Mouse (Mus musculus): ENCODE measurements around the gene Shf.
"Not testable (repeated sequence)": the region's sequence is repeated elsewhere in the genome, so short reads cannot be mapped to it uniquely, and the experiment has no call there.

Gene Shf

DNA sequence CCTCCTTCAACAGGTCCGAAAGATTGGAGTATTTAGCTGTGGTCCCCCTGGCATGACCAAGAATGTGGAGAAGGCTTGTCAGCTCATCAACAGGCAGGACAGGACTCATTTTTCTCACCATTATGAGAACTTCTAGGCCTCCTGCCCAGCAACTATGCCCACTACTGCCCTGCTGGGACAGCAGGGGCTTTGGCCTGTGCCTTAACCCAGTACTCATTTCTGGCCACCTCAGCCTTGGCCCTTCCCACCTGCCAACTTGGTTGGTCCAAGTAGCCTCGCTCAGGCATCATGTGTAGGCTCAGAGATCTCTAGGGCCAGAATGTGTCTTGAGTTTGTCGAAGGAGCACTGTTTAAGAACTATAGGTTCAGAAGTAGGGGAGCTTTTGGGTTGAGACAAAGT lies 21.7 kb downstream of the Shf start:
- DNase-seq, result no peak

DNA sequence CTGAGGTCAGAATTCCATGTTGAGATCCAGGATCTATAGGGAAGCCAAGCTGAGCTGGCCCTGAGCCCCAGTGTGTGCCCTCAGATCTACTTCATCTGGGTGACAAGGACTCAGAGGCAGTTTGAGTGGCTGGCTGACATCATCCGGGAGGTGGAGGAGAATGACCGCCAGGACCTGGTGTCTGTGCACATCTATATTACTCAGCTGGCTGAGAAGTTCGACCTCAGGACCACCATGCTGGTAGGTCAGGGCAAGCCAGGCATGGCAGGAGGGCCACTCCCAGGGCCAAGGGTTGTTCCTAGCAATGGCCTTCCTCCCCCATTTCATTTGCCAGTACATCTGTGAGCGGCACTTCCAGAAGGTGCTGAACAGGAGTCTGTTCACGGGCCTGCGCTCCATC lies 22.8 kb downstream of the Shf start:
- DNase-seq, result not testable (repeated sequence)

DNA sequence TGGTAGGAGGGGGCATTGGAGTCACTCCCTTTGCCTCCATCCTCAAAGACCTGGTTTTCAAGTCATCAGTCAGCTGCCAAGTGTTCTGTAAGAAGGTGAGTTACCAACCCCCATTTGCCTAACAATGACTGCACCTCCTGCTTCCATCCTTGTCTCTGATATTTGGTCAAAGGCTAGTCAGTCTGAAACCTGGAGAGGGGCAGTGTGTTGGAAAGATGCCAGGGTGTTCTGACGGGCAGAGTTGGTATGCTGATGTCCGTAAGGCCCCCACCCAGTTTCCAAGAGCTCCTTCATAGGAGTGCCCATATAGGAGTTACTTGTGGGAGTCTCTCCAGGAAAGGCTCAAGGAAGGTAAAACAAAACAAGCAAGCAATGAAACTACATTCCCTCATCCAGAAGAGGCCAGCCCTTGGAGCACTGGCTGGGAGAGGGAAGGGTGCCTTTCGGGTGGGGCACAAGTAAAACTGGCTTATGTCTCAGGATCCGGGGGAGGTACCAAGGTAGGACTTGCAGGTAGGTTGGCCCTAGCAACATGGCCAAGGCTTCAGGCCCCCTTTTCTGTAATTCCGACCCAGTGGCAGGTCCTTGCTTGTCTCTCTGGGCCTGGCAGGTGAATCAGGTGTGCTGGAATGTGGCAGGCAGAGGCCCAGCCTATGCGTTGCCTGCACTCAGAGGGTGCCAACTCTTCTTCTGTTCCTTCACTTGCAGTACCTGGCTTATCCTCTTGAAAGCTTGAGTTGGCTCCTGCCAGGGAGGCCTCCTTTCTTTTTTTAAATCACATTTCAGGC lies 23.7 kb downstream of the Shf start:
- no peak for DNase-seq

DNA sequence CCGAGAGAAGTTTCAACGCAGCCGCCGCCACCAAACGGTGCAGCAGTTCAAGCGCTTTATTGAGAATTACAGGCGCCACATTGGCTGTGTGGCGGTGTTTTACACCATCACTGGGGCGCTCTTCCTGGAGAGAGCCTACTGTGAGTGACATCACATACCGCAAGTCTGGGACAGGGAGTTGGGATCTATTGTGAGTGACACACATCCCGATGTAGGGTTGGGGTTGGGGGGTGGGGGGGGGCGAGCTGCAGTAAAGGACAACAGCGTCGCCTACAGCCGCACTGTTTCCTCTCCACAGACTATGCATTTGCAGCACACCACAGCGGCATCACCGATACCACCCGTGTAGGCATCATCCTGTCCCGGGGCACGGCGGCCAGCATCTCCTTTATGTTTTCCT lies 31.7 kb downstream of the Shf start:
- no peak for DNase-seq

DNA sequence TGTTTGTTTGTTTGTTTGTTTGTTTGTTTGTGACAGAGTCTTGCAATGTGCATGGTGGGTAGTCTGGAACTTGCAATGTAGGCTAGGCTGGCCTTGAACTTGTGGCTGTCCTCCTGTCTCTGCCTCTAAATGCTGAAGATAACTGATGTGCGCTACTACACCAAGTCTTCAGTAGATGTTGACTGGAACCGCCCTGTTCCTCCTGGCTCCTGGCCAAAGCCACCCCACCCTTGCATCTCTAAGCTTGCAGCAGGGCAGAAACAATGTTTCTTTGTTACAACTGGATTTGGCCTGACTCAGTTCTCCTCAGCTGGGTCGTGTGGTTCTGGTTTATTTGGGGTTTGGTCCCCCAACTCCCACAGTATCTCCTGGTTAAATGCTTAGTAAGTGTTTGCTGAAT lies 34.8 kb downstream of the Shf start:
- DNase-seq, result no peak

DNA sequence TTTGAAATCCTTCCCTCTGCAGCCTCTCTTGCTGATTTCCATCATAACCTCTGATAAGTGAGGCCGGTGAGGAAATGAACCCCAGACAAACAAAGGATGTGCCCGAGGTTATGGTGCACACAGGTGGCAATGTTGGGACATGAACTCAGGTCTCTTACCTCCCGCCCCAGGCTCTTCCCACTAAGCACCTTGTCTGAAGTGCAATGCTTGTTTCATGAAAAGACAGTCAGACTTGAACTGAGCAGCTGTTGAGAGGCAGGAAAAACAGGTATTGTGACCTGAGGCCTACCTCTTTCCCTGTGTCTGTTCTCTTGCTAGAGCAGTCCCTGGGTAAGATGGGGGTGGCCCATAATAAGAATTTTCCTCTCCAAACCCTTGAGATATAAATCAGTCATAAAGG lies 36.7 kb downstream of the Shf start:
- no peak for DNase-seq

DNA sequence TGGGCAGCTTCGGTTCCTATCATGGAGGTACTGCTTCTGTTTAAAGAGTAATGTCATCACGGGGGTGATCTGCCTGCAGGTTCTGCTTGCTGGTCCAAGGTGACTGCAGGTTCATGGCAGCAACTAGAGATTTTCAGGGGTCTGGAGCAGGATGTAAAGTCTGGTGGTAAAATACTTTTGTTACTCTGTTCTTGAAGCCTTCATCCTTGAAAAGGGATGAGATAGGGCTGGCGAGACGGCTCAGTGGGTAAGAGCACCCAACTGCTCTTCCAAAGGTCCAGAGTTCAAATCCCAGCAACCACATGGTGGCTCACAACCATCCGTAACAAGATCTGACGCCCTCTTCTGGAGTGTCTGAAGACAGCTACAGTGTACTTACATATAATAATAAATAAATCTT lies 38.6 kb downstream of the Shf start:
- DNase-seq, result not testable (repeated sequence)

DNA sequence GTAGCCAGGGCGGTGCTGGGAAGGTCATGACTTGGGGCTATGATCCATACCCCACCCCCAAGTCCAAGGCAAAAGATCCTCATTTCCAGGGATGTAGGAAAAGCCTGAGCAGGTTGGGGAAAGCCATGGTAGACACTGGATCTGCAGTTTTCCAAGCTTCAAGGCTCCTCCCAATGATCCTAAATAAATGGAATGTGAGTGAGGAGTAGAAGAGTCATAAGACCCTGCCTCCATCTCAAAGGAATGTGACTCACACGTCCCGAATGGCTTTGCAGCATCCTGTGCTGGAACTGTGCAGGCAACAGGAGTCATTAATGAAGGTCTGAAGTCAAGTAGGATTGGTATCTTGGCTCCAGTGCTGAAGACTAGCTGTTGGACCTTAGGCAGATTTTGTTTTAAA lies 41.0 kb downstream of the Shf start:
- no peak for DNase-seq

DNA sequence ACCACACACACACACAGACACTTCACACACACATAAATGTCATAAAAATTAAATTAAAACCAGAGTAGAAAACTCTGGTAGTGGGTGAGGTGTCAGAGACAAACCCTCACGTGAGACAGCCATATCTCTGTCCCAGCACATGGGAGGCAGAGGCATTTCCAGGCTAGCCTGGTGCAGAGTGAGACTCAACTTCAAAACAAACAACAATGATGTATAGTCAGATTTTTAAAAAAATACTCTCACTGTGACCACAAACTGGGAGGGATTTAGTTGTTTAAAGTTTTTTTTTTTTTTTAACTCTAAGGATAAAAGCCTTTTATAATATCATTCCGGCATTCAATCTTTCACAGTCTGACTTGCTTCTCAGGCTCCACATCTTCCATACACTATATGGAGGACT lies 43.6 kb downstream of the Shf start:
- no peak for DNase-seq

DNA sequence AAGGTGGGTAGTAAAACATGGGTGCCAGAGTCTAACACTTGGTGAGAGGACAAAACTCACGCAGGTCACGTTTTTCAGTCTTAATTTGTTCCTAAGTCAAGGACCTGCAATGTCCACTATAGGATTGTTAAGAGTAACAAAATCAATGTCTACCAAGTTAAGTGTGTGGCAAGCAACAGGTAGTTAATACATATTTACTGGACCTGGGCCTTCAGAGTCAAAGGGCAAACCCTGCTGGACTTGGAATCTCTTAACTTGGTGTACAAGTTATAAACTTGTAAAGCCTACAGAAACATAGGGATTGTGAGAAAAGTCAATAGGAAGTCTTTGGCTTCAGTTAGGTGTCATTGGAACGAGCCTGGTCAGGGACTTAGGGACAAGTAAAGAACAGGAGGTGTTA lies 44.4 kb downstream of the Shf start:
- DNase-seq, result peak; percentile 54

DNA sequence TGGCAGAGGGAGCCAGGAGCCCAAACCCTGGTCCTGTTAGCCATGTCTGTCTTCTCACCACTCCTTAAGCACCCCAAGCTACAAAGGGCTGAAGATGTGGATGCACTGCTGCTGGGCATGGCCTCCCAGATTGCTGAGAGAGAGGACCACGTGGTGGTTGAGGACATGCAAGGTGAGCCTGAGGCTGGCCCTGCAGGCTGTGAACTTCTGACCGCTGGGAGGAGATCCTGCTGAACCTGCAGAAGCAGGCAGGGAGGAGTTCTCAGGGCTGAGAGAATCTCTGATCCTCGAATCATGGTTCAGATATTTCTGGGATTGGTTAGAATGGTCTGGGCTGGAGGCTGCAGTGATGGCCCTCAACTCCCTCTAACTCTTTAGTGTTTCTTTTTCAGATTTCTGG lies 45.0 kb downstream of the Shf start:
- DNase-seq, result peak; percentile 58

DNA sequence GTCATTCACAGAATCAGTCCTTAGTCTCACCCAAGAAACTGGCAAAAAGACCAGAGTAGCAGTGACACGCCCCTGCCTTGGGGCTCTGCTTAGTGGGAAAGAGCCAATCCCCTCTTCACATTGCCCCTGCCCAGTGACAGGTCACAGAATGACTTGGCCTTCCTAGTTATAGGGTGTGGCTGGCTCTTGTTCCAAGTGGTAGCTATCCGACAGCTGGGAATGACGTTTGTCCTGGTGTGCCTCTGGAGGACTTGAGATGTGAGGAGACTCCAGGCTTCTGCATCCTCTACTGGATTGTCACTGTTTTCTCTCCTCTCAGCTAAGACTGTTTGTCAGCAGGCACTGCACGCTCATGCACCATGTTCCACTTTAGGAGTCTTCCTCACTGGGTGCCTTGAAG lies 51.6 kb downstream of the Shf start:
- DNase-seq, result no peak

DNA sequence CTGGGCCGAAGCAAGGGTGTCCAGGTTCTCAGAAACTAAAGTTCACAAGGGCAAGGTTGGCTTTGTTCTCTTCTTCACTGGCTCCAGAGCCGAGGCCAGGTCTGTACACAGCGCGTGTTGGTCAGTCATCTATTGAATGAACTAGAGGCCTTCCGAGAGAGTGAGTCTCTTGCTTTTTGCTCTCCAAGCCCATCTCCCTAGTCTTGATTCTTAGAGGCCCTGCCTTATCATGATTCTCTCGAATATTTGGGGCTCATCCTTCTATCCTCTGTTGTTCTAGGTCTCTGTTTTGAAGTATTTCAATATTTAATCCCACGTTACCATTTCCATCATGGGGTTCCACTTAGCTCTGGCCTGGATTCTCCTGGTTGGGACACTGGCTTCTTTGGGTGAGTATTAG lies 53.6 kb downstream of the Shf start, which contains the start of gene Duox1:
Gene Duox1, plus strand, starts transcription at position 301 of the 400 bp plus-strand sequence.
- DNase-seq, result no peak

DNA sequence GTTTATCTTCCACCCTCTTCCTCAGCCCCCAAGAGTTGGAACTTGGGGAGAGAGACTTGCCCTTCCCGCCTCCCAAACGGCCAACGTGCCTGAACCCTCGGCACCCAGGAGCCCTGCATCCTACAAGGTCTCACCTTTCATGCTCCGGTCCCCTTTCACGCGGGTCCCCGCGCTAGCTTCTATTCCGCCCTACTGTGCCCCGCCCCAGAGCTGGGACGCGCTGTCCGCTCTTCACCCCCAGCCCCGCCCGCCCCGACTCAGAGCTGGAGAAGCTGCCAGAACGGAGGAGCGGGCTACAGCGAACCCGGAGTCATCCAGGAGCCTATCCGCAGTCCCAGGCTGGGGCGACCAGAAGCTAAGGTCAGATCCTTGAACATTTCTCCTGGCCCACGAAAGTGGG lies 55.4 kb downstream of the Shf start, which contains the start of gene Duoxa1:
Gene Duoxa1, minus strand, starts transcription at position 195 of the 400 bp plus-strand sequence.
- DNase-seq, result no peak

DNA sequence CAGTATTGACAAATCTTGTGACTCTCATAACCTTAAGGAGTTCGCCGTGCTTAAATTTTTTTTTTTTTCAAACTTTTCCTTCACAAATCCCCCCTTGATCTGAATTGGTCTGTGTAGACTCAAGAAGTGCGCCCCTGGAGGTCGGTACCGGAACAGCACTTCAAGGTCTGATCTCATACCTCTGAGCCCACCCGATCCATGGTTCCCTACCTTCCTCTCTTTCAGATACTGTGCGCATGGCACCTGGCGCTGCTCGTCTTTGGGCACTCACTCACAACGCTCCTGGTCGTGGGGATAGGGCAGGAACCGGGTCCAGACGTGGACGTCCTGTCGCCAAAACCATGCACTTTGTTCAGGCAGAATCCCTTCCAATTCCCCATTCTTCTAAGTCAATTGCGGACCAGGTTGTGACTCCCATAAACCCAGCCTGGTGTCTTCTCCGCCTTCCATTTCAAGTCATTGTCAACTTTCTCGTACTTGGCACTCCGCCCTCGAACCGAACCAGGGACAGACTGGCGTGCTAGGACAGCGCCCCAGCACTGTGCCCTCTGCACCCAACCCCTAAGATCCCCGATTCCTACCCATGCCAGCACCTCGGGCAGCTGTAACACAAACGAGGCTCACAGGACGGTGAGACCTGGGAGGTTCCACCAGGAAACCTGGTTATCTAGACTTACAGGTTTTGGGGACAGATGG lies 56.1 kb downstream of the Shf start:
- peak; percentile 60 for DNase-seq

DNA sequence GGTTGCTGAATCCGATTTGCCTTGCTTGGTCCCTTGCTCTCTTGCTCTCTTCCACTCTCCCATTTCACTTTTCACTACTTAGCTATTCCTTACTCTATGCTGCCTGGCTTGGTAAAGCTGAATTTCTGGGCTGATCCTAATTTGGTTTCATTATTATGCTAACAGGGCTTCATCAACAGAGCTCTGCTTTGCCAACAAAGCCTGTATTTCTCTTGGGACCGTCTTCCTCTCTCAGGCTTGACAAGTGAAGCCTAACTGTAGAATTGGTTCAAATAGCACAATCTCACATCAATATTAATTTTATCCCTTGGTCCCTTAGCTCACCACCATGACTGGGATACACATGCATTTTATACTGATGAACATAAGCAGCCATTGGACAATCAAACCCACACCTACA lies 57.4 kb downstream of the Shf start:
- no peak for DNase-seq

DNA sequence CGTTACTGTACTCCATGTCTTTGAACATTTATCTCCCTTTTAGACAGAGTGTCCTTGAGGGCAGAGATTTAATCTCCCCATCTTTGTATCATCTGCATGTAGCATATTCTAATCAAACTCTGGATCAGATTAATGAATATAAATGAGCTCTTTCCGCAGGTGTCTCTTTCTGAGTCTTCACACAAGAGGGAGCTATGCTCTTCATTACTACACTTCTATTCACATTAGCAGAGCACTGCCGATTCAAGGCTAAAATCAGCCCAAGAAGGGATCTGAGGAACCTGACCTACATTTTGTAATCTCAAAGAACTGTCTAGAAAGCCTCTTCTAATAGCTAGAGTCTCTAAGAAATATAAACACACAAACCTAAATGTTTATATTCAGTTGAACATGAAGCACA lies 59.3 kb downstream of the Shf start:
- DNase-seq, result no peak

DNA sequence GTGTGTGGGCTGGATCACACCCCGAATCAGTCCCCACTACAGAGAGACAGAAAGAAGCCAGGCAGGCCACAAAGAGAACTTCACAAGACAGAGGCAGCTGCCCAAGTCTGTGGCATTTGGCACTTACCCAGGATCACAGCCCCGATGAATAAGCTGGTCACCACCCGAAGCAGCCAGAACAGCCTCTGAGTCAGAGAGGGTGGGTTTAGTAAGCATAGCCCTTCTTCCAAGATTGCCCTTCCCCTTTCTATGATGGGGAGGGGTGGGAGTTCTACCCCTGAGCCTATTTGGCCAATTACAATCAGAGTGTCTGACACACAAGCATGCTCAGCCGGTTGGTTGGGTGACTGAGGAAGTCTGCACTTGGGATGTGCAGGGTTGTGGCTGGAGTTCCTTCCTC lies 62.8 kb downstream of the Shf start:
- no peak for DNase-seq

DNA sequence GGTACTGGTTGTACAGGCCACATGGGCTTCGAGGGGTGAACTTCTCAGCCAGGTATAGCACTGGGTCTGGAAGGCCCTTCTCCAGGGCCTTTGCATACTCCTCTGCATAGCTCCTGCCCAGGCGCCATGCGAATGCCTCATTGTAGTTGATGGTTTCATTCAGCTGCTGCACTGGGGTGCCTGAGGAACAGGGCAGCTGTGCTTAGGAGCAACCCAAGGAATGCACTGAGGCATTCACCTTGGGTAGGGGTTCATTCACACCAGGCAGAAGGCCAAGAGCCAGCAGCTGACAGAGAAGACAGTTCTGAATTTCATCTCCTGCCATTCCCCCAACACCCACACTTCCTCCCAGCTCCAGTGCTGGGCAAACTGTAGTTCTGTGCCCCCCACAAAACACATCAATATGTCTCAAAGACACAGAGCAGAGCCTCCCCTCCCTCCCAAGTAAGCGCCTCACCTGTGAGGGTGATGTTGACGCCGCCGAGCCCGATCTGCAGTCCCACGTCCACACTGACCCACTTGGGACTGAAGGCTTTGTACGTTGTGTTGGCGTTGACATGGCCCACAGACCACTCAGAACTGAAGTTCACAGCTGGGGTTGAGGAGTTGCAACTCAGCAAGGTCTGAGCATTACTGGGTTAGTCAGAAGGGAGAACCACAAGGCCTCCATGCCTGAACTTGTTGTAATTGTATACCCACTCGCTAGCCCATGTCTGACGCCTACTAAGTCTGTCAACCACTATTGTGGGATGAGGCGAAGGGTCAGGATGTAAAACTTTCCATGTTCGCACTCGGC lies 63.7 kb downstream of the Shf start:
- no peak for DNase-seq

DNA sequence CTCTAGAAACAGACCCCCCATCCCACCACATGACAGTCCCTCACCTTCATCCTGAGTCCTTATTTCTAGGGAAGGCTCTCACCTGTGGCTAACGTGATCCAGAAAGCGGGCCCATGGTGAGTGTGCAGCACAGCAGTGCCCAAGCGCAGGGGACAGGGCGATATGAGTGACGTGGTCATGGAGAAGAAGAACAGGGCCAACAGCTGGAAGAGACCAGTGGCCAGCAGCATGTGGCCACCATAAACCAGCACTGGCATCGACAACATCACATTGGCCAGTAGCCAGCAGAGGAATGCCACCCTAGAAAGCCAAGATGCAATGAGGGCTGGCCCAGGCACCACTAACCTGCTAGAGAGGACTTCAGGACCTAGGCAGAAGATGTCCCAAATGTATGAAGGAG lies 64.4 kb downstream of the Shf start:
- no peak for DNase-seq

DNA sequence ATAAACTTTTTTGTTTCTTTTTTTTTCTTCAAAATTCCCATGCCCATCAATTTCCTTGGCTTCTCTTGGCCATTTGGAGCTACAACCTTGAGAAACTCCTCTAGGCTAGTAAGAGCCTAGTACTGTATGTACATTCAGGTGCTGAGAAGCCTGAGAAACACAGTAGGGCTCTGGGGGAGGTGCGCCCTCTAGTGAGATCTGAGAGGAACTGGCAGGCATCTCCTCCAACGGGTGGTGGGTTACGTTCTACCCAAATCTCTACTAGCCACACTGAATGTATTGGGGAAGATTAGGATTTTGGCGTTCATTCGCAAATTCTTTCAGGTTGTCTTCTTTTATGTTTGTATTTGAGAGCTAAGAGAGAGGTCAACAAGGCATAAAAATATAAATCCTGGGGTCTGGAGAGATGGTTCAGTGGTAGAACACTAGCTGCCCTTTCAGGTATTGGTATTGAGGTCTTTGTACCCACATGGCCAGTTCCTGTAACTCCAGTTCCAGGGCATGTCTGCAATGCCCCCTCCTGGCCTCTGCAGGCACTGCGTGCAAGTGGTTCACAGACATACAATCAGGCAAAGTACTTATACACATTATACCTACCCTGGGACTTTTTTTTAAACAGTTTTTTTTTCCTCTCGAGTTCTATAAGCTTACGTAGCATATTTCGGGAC lies 66.3 kb downstream of the Shf start:
- DNase-seq, result peak; percentile 85

DNA sequence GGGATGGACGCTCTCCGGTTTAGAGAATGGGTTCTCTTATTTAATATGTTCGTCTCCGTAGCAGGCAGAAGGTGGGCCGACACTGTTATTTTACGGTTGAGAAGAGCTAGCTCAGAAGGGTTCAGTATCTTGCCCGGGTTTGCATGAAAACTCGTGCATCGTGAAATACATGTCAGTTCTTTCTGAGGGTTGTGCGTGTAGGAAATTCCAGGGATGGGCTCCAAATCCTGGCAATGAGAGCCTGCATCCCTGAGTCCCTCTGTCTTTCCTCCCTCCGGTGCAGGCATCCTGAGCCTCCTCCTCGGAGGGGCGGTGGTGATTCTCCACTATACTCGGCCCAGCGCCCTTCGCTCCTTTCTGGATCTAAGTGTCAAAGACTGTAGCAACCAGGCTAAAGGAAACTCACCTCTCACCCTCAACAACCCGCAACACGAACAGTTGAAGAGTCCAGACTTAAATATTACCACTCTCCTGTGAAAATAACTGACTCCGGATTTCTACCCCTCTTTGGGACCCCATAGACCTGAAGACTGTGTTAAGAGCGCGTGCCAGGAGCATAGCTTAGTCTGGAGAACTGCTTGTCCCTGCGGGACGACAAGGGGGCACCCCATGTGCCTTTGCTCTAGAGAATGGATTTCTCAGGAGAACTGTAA lies 66.9 kb downstream of the Shf start:
- no peak for DNase-seq

Measured in kidney, adult 9 months (tissue).